Mouse (Mus musculus): ENCODE data around the gene Man1b1. TPM values are rescaled to one million over a fixed set of nuclear protein-coding genes. Genes with fewer than 3 reads are reported as not detected.

Man1b1 gene
- polyA plus RNA-seq, 1 experiment from 2014 or later = 69.5 TPM

Other genes starting within 250 kb of the Man1b1 start
- gene Noxa1, start 237.2 kb upstream of the Man1b1 start, polyA plus RNA-seq (2014; fragmentation: Nextera tagmentation; extraction: Ambion mirVana) = not detected in 2 replicates
- 18.6 and 22.1 TPM in 2 replicates for gene Nrarp, start 151.6 kb upstream of the Man1b1 start, polyA plus RNA-seq (2014; fragmentation: Nextera tagmentation; extraction: Ambion mirVana)
- 0.97 and 1.9 TPM in 2 replicates for gene Tor4a, start 135.5 kb upstream of the Man1b1 start, polyA plus RNA-seq (2014; fragmentation: Nextera tagmentation; extraction: Ambion mirVana)
- gene Nelfb, start 120.8 kb upstream of the Man1b1 start, polyA plus RNA-seq (2014; fragmentation: Nextera tagmentation; extraction: Ambion mirVana) = 68.8 and 73.5 TPM in 2 replicates
- gene Stpg3, start 117.7 kb upstream of the Man1b1 start, polyA plus RNA-seq (2014; fragmentation: Nextera tagmentation; extraction: Ambion mirVana) = not detected in 2 replicates
- gene Fam166a, start 113.6 kb upstream of the Man1b1 start, polyA plus RNA-seq (2014; fragmentation: Nextera tagmentation; extraction: Ambion mirVana) = 1.1 TPM in 1 of 2 replicates, not detected in the other
- 392 and 409 TPM in 2 replicates for gene Tubb4b, start 107.6 kb upstream of the Man1b1 start, polyA plus RNA-seq (2014; fragmentation: Nextera tagmentation; extraction: Ambion mirVana)
- 0.10 TPM in 1 of 2 replicates, not detected in the other for gene Slc34a3, start 98.0 kb upstream of the Man1b1 start, polyA plus RNA-seq (2014; fragmentation: Nextera tagmentation; extraction: Ambion mirVana)
- gene Rnf224, start 95.6 kb upstream of the Man1b1 start, polyA plus RNA-seq (2014; fragmentation: Nextera tagmentation; extraction: Ambion mirVana) = not detected in 2 replicates
- 67.4 and 98.5 TPM in 2 replicates for gene Rnf208, start 90.1 kb upstream of the Man1b1 start, polyA plus RNA-seq (2014; fragmentation: Nextera tagmentation; extraction: Ambion mirVana)
- not detected in 2 replicates for gene Cysrt1, start 89.9 kb upstream of the Man1b1 start, polyA plus RNA-seq (2014; fragmentation: Nextera tagmentation; extraction: Ambion mirVana)
- 4.7 and 6.0 TPM in 2 replicates for gene AL732309.1, start 85.5 kb upstream of the Man1b1 start, polyA plus RNA-seq (2014; fragmentation: Nextera tagmentation; extraction: Ambion mirVana)
- 14.7 and 17.4 TPM in 2 replicates for gene Tmem203, start 76.9 kb upstream of the Man1b1 start, polyA plus RNA-seq (2014; fragmentation: Nextera tagmentation; extraction: Ambion mirVana)
- 6.6 and 9.9 TPM in 2 replicates for gene Tprn, start 69.7 kb upstream of the Man1b1 start, polyA plus RNA-seq (2014; fragmentation: Nextera tagmentation; extraction: Ambion mirVana)
- gene Ssna1, start 59.9 kb upstream of the Man1b1 start, polyA plus RNA-seq (2014; fragmentation: Nextera tagmentation; extraction: Ambion mirVana) = 258 and 281 TPM in 2 replicates
- gene Anapc2, start 59.9 kb upstream of the Man1b1 start, polyA plus RNA-seq (2014; fragmentation: Nextera tagmentation; extraction: Ambion mirVana) = 105 and 123 TPM in 2 replicates
- gene Tmem210, start 44.2 kb upstream of the Man1b1 start, polyA plus RNA-seq (2014; fragmentation: Nextera tagmentation; extraction: Ambion mirVana) = not detected in 2 replicates
- 0.25 TPM in 1 of 2 replicates, not detected in the other for gene Lrrc26, start 42.4 kb upstream of the Man1b1 start, polyA plus RNA-seq (2014; fragmentation: Nextera tagmentation; extraction: Ambion mirVana)
- gene Grin1, start 13.2 kb upstream of the Man1b1 start, polyA plus RNA-seq (2014; fragmentation: Nextera tagmentation; extraction: Ambion mirVana) = 17.0 and 21.1 TPM in 2 replicates
- 21.3 and 21.4 TPM in 2 replicates for gene Dpp7, start 24.0 kb downstream of the Man1b1 start, polyA plus RNA-seq (2014; fragmentation: Nextera tagmentation; extraction: Ambion mirVana)
- gene Uap1l1, start 33.3 kb downstream of the Man1b1 start, polyA plus RNA-seq (2014; fragmentation: Nextera tagmentation; extraction: Ambion mirVana) = 5.8 and 7.8 TPM in 2 replicates
- gene Sapcd2, start 40.0 kb downstream of the Man1b1 start, polyA plus RNA-seq (2014; fragmentation: Nextera tagmentation; extraction: Ambion mirVana) = 27.8 and 28.9 TPM in 2 replicates
- gene Entpd2, start 63.5 kb downstream of the Man1b1 start, polyA plus RNA-seq (2014; fragmentation: Nextera tagmentation; extraction: Ambion mirVana) = 1.9 and 2.5 TPM in 2 replicates
- 263 and 331 TPM in 2 replicates for gene Npdc1, start 67.0 kb downstream of the Man1b1 start, polyA plus RNA-seq (2014; fragmentation: Nextera tagmentation; extraction: Ambion mirVana)
- 0.21 TPM in 1 of 2 replicates, not detected in the other for gene Fut7, start 90.9 kb downstream of the Man1b1 start, polyA plus RNA-seq (2014; fragmentation: Nextera tagmentation; extraction: Ambion mirVana)
- 6.7 and 11.9 TPM in 2 replicates for gene Abca2, start 96.4 kb downstream of the Man1b1 start, polyA plus RNA-seq (2014; fragmentation: Nextera tagmentation; extraction: Ambion mirVana)
- gene Clic3, start 124.5 kb downstream of the Man1b1 start, polyA plus RNA-seq (2014; fragmentation: Nextera tagmentation; extraction: Ambion mirVana) = 1.1 and 2.2 TPM in 2 replicates
- 93.2 and 101 TPM in 2 replicates for gene Paxx, start 128.8 kb downstream of the Man1b1 start, polyA plus RNA-seq (2014; fragmentation: Nextera tagmentation; extraction: Ambion mirVana)
- 170 and 301 TPM in 2 replicates for gene Ptgds, start 137.7 kb downstream of the Man1b1 start, polyA plus RNA-seq (2014; fragmentation: Nextera tagmentation; extraction: Ambion mirVana)
- gene Lcn12, start 161.6 kb downstream of the Man1b1 start, polyA plus RNA-seq (2014; fragmentation: Nextera tagmentation; extraction: Ambion mirVana) = not detected in 2 replicates
- 77.9 and 102 TPM in 2 replicates for gene Fbxw5, start 168.4 kb downstream of the Man1b1 start, polyA plus RNA-seq (2014; fragmentation: Nextera tagmentation; extraction: Ambion mirVana)
- gene C8g, start 169.4 kb downstream of the Man1b1 start, polyA plus RNA-seq (2014; fragmentation: Nextera tagmentation; extraction: Ambion mirVana) = 4.0 and 4.1 TPM in 2 replicates
- gene Traf2, start 214.6 kb downstream of the Man1b1 start, polyA plus RNA-seq (2014; fragmentation: Nextera tagmentation; extraction: Ambion mirVana) = 26.7 and 29.4 TPM in 2 replicates
- gene Edf1, start 225.5 kb downstream of the Man1b1 start, polyA plus RNA-seq (2014; fragmentation: Nextera tagmentation; extraction: Ambion mirVana) = 369 and 370 TPM in 2 replicates
- gene Mamdc4, start 242.5 kb downstream of the Man1b1 start, polyA plus RNA-seq (2014; fragmentation: Nextera tagmentation; extraction: Ambion mirVana) = 0.84 and 2.2 TPM in 2 replicates
- 168 and 216 TPM in 2 replicates for gene Phpt1, start 242.9 kb downstream of the Man1b1 start, polyA plus RNA-seq (2014; fragmentation: Nextera tagmentation; extraction: Ambion mirVana)
- 2.2 and 4.2 TPM in 2 replicates for gene Ajm1, start 249.4 kb downstream of the Man1b1 start, polyA plus RNA-seq (2014; fragmentation: Nextera tagmentation; extraction: Ambion mirVana)